Mouse (Mus musculus) T-helper 1 cell (primary cell): Measurements from ENCODE around the gene Gm17374.
"Not testable (repeated sequence)": the region's sequence is repeated elsewhere in the genome, so short reads cannot be mapped to it uniquely, and the experiment has no call there.

Experiments used
- in situ Hi-C: fragments of 300-600 bp; cut with MboI, MseI; formaldehyde crosslinking; loops from one replicate; pipeline ENCODE4 v1.15.1; 2025; ENCODE audit warnings: high pct_unique_total_duplicates

Gm17374 gene

DNA sequence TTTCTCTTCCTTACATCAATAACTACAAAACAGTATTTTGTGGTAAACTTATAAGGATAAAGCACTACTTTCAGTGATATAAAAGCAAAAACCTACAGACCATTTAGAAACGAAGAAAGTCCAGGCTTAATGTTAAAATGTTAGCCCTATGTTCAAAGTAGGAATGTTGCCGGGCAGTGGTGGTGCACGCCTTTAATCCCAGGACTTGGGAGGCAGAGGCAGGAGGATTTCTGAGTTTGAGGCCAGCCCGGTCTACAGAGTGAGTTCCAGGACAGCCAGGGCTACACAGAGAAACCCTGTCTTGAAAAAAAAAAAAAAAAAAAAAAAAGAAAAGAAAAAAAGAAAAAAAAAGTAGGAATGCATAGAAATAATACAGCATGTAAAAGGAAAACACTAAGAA lies at the start of gene Gm17374:
TSS of gene Gm17374 (plus strand) at position 301 of the 400 bp plus-strand sequence.
- in situ Hi-C loops: not testable (repeated sequence)

DNA sequence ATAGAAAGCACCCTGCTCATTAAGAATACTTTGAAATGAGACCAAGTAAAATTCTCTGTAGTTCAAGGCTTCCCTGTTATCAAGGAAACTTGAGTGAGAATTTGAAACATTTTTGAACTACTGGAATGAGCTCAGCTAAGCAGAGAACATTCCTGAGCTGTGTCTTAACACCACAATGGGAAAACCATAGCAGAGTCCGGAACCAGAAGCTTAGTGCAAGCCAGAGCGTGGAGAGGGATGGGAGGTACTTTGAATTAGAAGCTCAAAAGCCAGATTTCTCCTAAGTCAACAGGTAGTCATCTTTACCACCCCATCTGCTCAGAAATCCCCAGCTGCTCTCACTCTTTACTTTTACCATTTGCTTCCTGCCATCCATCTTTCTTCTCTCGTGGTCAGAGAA lies 46.9 kb upstream of the Gm17374 start:
- in situ Hi-C loops: no loop called here

- in situ Hi-C loops: no loop called here
These were observed 44.2 kb upstream of the Gm17374 start for GRCm38 (mm10) chr2:140107641-140108040.

- in situ Hi-C loops: no loop called here
These were observed 42.9 kb upstream of the Gm17374 start for GRCm38 (mm10) chr2:140108945-140109344.

GRCm38 (mm10) chr2:140113851-140114250 lies 38.0 kb upstream of the Gm17374 start:
- in situ Hi-C loops: no loop called here

DNA sequence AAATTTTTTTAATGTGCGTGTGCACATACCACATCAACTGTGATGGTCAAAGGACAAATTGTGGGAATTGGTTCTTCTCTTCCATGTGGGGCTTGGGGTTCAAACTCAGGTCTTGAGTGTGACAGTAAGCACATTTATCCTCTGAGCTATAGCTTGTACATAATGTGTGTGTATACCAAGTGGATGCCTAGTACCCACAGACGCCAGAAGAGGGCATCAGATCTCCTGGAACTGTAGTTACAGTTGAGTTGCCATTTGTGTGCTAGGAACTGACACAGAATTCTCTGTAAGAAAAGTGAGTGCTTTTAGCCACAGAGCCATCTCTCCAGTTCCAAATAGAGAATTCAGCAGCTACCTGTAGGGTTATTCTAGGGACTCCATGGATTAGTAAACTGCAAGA lies 26.3 kb upstream of the Gm17374 start:
- in situ Hi-C loops: no loop called here

DNA sequence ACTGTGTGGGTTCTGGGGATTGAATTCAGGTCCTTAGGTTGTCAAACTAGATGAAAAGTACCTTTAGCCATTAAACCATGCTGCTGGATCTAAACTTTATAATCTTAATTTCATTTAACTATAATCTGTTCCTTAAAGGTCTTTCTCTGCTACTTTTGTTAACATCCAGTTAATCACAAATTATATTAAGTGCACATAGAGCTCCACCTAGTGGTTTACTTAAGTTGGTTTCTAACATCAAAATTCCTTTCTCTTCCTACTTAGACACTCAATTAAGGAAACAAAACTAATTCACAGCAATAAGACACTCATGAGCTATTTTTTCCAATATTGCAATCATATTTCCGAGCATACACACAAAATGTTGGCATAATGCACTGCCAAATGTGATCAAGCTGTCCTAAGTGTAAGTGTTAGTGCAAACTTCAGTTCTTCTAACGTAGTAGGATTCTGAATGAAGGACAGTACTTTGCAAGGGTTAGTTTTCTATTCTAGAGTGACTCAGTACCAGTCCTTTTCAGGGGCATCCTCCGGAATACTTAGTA lies 7.4 kb downstream of the Gm17374 start:
- in situ Hi-C loops: no loop called here

DNA sequence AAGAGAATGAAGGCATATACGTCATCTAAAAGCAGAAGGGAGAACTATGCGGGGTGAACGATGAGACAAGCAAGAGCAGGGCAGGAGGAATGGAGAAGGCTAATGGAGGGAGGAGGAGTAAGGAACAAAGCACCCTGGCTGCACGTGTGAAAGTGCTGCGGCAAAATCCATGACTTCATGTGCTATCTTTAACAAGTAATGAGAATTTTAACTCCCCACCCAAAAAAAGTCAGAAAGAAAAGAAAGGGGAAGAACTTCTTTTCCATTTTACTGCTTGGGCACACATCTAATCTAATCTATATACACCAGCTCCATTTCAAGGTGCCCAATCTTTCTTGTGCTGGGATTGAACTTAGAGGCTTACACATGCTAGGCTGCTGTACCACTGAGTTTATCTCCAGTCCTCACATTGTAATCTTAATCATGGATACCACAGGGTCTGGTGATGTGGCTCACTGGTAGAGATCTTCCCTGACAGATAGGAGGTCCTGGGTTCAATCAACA lies 11.6 kb downstream of the Gm17374 start:
- in situ Hi-C loops: no loop called here

- in situ Hi-C loops: no loop called here
These were observed 17.2 kb downstream of the Gm17374 start for GRCm38 (mm10) chr2:140169057-140169456.

GRCm38 (mm10) chr2:140170127-140170802 lies 18.4 kb downstream of the Gm17374 start, which contains the start of the genes Esf1 and Ndufaf5:
Esf1 (minus strand) TSS chr2:140170564.
Ndufaf5 (plus strand) TSS chr2:140170649.
- in situ Hi-C loops: no loop called here

- in situ Hi-C loops: no loop called here
These were observed 19.1 kb downstream of the Gm17374 start for GRCm38 (mm10) chr2:140170803-140171553.

GRCm38 (mm10) chr2:140185685-140186210 lies 33.9 kb downstream of the Gm17374 start:
- in situ Hi-C loops: not testable (repeated sequence)

DNA sequence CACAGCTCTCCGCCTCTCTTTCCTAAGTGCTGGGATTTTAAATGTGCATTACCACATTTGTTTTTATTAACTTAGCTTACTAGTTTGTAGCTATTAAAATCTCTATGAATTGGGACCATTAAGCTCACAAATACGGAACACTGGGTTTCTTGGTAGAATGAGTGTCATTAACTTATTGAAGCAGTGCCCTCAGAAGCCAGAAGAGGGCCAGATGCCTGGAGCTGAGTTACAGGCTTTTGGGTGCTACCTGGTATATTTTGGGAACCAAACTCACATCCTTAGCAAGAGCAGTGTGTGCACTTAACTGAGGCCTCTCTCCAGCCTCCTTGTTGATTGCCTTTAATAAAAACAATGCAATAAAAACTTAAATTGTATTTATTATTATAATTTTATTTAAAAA lies 48.9 kb downstream of the Gm17374 start:
- in situ Hi-C loops: no loop called here

GRCm38 (mm10) chr2:140202573-140202972 lies 50.7 kb downstream of the Gm17374 start:
- in situ Hi-C loops: no loop called here
